Mouse (Mus musculus): ENCODE results near the gene Stk10.
A peak's percentile ranks its signal among the peaks of the same experiment; 100 is the strongest.

Stk10 gene

DNA sequence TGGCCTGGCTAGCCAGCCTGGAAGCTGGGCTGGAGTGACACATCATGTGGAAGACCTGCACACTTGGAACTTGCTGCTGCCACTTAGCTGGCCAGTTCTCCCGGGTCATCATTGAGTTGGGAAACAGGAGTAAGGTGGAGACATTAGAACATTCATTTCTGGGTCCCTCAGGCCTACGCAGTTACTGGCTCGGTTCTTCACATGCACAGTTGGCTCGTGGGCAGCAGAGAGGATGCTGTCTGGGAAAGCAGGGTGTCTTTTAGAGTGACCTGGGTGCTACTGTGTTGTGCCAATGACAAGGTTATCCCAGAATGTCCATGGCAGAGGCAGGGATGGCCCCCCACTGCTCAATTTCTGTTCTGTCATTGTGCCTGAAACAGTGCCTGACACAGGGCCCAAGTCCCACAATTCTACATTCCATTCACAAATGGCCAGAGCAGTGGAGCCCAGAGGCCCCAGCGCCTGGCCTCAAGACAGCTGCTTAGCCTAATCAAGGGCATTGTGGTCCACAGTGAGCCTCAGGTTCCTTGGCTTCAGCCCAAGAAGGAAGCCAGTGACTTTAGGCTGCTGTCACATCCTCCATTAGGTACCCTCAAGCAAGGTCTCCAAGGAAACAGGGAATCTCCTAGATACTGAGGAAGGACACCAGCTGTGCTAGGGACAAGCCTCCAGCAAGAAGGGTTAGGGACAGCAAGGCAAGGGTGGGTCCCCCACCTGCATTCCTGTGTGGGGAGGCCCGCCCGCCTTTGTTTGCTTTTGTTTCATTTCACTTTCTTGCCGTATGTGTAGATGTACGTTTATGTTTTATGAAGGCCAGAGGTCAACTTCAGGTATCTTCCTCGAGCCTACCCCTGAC lies 34.1 kb downstream of the Stk10 start:
- DNase-seq (ENCODE audit: low spot score in 2 of 2) = no peak

- no peak for DNase-seq (ENCODE audit: low spot score in 2 of 2)
Observed at GRCm38 (mm10) chr11:32568060-32568459, 35.0 kb downstream of the Stk10 start.

GRCm38 (mm10) chr11:32568637-32569293 lies 35.7 kb downstream of the Stk10 start:
- no peak for DNase-seq (ENCODE audit: low spot score in 2 of 2)

DNA sequence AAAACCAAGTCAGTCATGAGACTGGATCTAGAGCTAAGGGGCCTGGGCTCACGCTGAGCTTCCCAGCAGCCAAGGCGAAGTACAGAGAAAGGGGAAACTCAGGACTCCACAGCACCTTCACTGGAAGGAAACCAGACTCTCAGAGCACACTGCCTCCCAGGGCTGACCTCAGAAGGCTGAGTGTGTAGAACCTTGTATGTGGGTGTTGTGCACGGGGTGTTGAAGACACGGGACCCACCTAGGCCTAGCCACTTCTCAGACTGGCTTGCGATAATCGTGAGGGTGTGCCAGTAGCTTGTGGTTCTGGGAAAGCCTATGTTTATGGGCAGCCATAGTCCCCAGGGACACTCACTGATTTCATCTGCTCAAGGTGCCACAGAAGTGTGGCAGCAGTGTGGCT lies 38.0 kb downstream of the Stk10 start:
- DNase-seq (ENCODE audit: low spot score in 2 of 2) = no peak

DNA sequence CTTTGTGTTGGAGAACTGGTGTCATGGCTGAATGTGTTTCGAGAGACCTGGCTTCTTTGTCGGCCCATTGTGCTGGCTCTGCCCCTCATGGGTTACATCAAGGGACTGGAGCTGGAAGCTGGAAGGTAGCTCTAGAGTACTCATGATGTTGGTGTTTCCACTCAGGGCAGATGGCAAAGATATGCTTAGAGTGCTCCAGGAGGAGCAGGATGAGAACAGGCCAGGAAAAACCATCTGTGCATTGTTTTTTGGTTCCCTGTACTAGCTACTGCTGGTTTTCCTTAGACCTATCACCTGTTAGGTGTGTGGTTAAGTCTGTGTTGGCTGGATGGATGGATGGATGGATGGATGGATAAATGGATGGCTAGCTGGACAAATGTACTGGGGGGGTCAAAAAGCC lies 40.6 kb downstream of the Stk10 start:
- no peak for DNase-seq (ENCODE audit: low spot score in 2 of 2)

GRCm38 (mm10) chr11:32575964-32576759 lies 43.1 kb downstream of the Stk10 start:
- no peak for DNase-seq (ENCODE audit: low spot score in 2 of 2)

- no peak for DNase-seq (ENCODE audit: low spot score in 2 of 2)
Observed at GRCm38 (mm10) chr11:32576760-32577050, 43.6 kb downstream of the Stk10 start.

- peak; percentile 53 to 59 for DNase-seq (ENCODE audit: low spot score in 2 of 2)
Observed at GRCm38 (mm10) chr11:32580305-32580947, 47.3 kb downstream of the Stk10 start.

- no peak for DNase-seq (ENCODE audit: low spot score in 2 of 2)
Observed at GRCm38 (mm10) chr11:32581031-32581430, 47.9 kb downstream of the Stk10 start.

DNA sequence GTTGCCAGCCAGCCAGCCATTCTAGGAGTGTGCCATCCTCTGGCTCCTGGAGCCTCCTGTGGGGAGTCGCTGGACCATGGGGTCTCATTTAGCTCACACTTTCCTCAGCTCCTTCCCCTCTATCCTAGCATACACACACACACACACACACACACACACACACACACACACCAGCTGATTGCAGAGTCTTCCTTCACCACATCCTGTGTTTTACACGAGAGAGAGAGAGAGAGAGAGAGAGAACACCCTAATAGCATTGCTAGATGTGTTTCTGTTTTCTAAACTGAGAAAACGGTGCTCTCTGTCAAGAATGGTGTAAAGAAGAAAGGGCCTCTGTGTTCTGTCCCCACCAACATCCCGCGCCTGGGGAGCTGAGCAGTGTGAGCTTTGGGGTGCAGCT lies 49.7 kb downstream of the Stk10 start:
- DNase-seq (ENCODE audit: low spot score in 2 of 2) = no peak

DNA sequence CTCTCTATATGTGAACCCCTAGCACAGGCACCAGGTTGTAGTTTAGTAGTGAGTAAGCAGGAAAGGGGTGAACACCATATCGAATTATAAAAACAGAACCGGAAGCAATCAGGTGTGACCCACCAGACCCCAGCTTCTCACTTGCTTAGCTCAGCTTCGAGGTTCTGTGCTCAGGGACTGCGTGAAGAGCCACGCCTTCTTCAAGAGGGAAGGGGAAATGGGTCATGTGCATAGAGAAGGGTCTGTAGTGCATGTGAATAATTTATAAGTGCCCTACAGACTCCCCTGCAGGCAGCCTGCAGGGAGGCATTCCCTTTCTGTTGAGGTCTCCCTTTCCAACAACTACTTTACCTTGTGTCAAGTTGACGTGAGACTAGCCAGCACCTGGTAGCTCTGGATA lies 52.9 kb downstream of the Stk10 start:
- DNase-seq (ENCODE audit: low spot score in 2 of 2) = no peak

DNA sequence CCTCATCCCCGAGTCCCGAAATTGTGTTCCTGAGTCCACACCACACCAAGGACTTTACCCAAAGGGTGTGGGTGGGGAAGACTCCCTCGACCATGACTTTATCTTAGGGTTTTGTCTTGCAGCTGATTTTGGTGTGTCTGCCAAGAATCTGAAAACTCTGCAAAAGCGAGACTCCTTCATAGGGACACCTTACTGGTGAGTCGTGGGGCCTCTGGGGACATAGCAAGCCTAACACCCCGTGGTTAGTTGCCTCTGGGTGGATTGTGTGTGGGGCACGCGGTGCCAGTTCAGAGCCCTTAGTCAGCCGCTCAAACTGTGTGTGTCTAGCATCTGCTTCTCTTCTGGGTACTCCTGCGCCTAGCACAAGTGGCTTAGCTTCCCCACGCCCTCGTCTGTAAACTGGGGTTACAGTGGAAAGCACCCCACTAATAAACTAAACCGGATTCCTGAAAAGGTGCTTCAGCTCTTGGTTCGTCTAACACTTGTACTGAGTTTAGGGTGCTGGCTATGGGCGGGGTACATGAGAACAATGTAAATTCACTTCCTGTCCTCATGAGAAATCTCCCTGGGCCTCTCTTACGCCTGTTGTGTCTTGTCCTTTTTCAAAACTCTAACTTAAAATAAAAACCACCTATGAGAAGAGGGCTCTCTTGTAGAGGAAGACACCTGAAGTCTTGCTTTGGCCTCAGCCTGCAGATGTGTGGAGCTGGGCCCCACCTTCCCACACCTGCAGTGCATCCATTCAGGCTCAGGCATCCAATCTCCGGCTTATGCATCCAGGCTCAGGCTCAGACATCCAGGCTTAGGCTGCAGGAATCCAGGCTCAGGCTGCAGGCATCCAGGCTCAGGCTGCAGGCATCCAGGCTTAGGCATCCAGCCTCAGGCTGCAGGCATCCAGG lies 54.3 kb downstream of the Stk10 start:
- no peak for DNase-seq (ENCODE audit: low spot score in 2 of 2)

- DNase-seq (ENCODE audit: low spot score in 2 of 2) = peak; percentile 43 to 64
Observed at GRCm38 (mm10) chr11:32588090-32588891, 55.2 kb downstream of the Stk10 start.

GRCm38 (mm10) chr11:32588892-32589172 lies 55.7 kb downstream of the Stk10 start:
- DNase-seq (ENCODE audit: low spot score in 2 of 2) = no peak

- no peak for DNase-seq (ENCODE audit: low spot score in 2 of 2)
Observed at GRCm38 (mm10) chr11:32589201-32589600, 56.1 kb downstream of the Stk10 start.

GRCm38 (mm10) chr11:32589791-32590190 lies 56.7 kb downstream of the Stk10 start:
- DNase-seq (ENCODE audit: low spot score in 2 of 2) = no peak

- no peak for DNase-seq (ENCODE audit: low spot score in 2 of 2)
Observed at GRCm38 (mm10) chr11:32590205-32590604, 57.1 kb downstream of the Stk10 start.

DNA sequence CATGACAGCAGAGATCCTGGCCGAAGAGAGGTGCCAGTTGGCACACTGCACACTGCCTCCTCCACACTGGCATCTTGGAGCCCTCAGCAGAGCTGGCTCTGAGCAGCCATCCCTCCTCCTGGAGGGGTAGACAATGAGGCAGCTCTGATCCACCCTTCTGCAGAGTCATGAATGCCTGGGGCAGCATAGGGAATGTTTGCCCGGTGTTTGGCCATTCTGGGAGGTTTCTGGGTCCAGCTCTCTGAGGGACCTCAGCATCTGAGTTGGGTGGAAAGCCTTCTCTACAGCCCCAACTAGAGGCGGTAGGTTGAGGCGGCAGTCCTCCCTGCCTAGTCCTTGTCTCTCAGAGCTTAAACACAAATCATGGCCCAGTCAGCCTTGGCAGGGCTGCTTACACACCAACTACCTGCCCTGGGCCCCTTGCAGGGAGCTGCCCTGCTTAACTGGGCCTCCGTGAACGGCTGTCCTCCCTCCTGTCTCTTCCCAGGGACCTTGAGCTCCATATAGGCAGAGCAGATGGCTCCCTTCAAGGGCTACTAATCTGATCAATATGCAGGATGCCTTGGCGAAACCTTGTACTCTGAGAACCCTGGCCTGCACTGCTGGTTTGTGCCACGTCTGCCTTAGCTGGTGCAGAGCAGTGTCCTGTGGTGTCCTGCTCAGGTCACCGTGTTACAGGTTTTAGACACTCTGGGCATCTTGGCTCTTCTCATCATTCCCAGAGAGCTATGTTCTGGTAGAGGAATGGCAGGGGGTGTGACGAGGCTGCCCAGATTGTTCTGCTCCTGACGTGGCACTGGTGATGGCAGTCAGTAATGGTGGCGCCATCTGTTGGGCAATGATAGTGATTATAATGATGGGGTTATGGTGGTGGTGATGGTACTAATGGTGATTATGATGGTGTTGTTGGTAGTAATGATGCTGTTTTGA lies 59.1 kb downstream of the Stk10 start:
- no peak for DNase-seq (ENCODE audit: low spot score in 2 of 2)

GRCm38 (mm10) chr11:32593081-32593480 lies 60.0 kb downstream of the Stk10 start:
- DNase-seq (ENCODE audit: low spot score in 2 of 2) = no peak
